Mouse (Mus musculus) myocyte (in vitro differentiated cells): ENCODE data around the gene Tet3. TPM values are rescaled to one million over a fixed set of nuclear protein-coding genes. Genes with fewer than 3 reads are reported as not detected.
A peak's percentile ranks its signal among the peaks of the same experiment; 100 is the strongest.

Experiments
- H3K27me3 ChIP-seq: one replicate; pipeline ENCODE4 v1.6.1; 2011; ENCODE audit not compliant: control insufficient read depth, insufficient read depth, insufficient read length
- H3K36me3 ChIP-seq: one replicate; pipeline ENCODE4 v1.6.1; 2011; ENCODE audit not compliant: control insufficient read depth, insufficient read depth
- H3K4me2 ChIP-seq: one replicate; pipeline ENCODE4 v1.6.1; 2011; ENCODE audit warnings: low read depth, control low read depth
- H3K4me3 ChIP-seq: one replicate; pipeline ENCODE4 v1.5.1; 2011; ENCODE audit warnings: mild to moderate bottlenecking, control low read depth, moderate library complexity
- H3K79me2 ChIP-seq: one replicate; pipeline ENCODE4 v1.6.1; 2011; ENCODE audit not compliant: control insufficient read depth, insufficient read depth
- H3ac ChIP-seq: one replicate; pipeline ENCODE4 v1.6.1; 2011; ENCODE audit not compliant: control insufficient read depth, insufficient read length
- CEBPB ChIP-seq: IDR thresholded peaks from 2 replicates; pipeline ENCODE4 v1.6.1; 2011; ENCODE audit warnings: mild to moderate bottlenecking, moderate library complexity; ENCODE audit not compliant: poor library complexity, insufficient read depth, severe bottlenecking
- E2F4 ChIP-seq: IDR thresholded peaks from one replicate; pipeline ENCODE4 v1.6.1; 2011; ENCODE audit warnings: mild to moderate bottlenecking, control low read depth, moderate library complexity; ENCODE audit not compliant: insufficient read depth
- MAX ChIP-seq: IDR thresholded peaks from one replicate; pipeline ENCODE4 v1.6.1; 2011; ENCODE audit warnings: low read depth, mild to moderate bottlenecking, control low read depth
- MYOD1 ChIP-seq, 3 experiments: IDR thresholded peaks; one replicate each; pipeline ENCODE4 v1.6.1; 2011; ENCODE audit warnings: control low read depth in 2 of 3, low read depth in 2 of 3, mild to moderate bottlenecking in 2 of 3, moderate library complexity in 1 of 3; ENCODE audit not compliant: insufficient read length in 2 of 3, control insufficient read depth in 1 of 3
- MYOG ChIP-seq, 3 experiments: IDR thresholded peaks; one replicate each; pipeline ENCODE4 v1.6.1; 2011; ENCODE audit warnings: control low read depth in 2 of 3, low read depth in 2 of 3, mild to moderate bottlenecking in 2 of 3; ENCODE audit not compliant: insufficient read length in 2 of 3, control insufficient read depth in 1 of 3, insufficient read depth in 1 of 3
- POLR2A ChIP-seq: IDR thresholded peaks from one replicate; pipeline ENCODE4 v1.6.1; 2011; ENCODE audit warnings: low read depth, mild to moderate bottlenecking, control low read depth, moderate library complexity; ENCODE audit not compliant: insufficient read length
- POLR2AphosphoS2 ChIP-seq: IDR thresholded peaks from one replicate; pipeline ENCODE4 v1.6.1; 2011; ENCODE audit warnings: low read depth, control low read depth; ENCODE audit not compliant: insufficient read length
- REST ChIP-seq: IDR thresholded peaks from one replicate; pipeline ENCODE4 v1.6.1; 2011; ENCODE audit warnings: mild to moderate bottlenecking, control low read depth, moderate library complexity; ENCODE audit not compliant: insufficient read depth, insufficient read length
- SRF ChIP-seq: IDR thresholded peaks from one replicate; pipeline ENCODE4 v1.6.1; 2011; ENCODE audit warnings: low read depth; ENCODE audit not compliant: control insufficient read depth, insufficient read length
- TCF12 ChIP-seq: IDR thresholded peaks from one replicate; pipeline ENCODE4 v1.6.1; 2011; ENCODE audit warnings: mild to moderate bottlenecking, control low read depth; ENCODE audit not compliant: poor library complexity, insufficient read depth, severe bottlenecking
- TCF3 ChIP-seq: IDR thresholded peaks from one replicate; pipeline ENCODE4 v1.6.1; 2011; ENCODE audit warnings: low read depth, control low read depth; ENCODE audit not compliant: insufficient read length
- USF1 ChIP-seq: IDR thresholded peaks from one replicate; pipeline ENCODE4 v1.6.1; 2011; ENCODE audit warnings: low read depth, mild to moderate bottlenecking, control low read depth, moderate library complexity
- polyA plus RNA-seq: library from polyadenylated mRNA; unstranded; fragments of >200 nt; fragmentation: generic; extraction: Trizol; gene quantifications from one replicate; pipeline ENCODE4 v1.2.1, GENCODE M21; 2012; ENCODE audit warnings: missing spikeins

Gene Tet3
- polyA plus RNA-seq, 1 experiment = 11.4 TPM

DNA sequence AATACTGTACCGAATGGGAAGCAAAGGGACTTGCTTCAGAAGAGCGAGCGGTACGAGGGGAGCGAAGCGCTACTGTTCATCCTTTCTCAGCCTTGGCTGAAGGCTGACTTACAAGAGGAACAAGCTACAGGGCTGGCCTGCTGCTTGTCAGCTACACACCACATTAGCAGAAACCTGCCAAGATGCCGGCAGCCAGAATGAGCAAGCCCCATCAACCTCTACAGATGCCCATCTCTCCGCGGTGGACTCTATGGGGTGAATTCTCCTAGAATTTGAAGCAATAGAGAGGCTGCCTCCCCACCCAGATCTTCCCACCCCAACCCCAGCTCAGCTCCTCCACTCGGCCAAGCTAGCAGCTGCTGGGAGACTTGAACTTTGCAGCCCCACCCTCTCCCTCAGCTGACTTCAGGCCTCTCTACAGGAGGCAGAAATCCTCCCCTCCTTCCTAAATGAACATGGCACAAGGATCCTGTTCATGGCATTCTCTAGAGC is 46.5 kb downstream of the Tet3 start:
- H3K4me2 ChIP-seq = peak overlapping the region; percentile 64
- no peak overlapping the region for H3K4me3 ChIP-seq
- no peaks in the 10 kb centered on the region for H3K36me3 ChIP-seq
- peaks cover 87% of the 10 kb centered on the region for H3K79me2 ChIP-seq
- no peaks in the 10 kb centered on the region for H3K27me3 ChIP-seq
- TF ChIP-seq MAX (no peak), MYOD1 (IDR thresholded peaks at IDR 0.05; ENCODE audit: control insufficient read depth in 1 of 3, insufficient read length in 2 of 3, low read depth in 2 of 3) (peak in 1 of 3 experiments; percentile 71), MYOG (IDR thresholded peaks at IDR 0.05; ENCODE audit: control insufficient read depth in 1 of 3, insufficient read depth in 1 of 3, insufficient read length in 2 of 3, low read depth in 2 of 3) (peak in 2 of 3 experiments; percentile 32 to 63)
- H3ac ChIP-seq = no peak overlapping the region

DNA sequence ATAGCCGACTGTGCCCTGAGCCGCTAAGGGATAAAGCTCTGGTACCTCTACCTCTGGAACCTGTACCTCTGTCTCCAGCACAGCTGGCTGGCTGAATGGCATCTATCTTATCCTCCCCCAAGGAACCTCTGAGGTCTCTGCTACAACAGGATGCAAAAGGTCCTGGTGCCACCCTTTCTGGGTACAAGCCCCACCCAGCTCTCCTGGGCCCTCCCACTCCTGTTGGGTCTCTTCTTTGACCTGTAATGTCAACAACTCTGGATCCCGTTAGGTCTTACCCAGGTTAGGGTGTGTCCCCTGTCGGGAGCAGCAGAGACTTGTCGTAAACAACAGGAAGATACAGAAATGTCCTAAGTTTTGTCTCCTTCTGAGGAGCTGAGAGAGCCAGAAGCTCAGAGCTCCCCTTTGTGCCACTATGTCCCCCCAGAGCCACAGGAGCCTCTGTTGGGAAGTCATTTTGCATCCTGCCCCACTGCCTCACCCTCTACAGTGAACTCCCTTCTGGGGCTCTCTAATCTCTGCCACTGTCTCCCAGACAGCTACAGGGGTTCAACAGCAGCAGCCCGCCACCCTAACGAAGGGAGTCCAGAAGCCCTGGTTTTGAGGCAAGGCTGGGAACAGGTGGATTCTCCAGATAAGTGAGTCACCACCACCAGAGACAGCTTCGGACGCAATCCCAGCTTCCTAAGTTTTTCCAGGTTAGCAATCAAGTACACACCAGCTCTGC is 47.1 kb downstream of the Tet3 start:
- H3K4me2 ChIP-seq = peak overlapping the region; percentile 64
- H3K4me3 ChIP-seq = no peak overlapping the region
- no peak overlapping the region for H3ac ChIP-seq
- no peaks in the 10 kb centered on the region for H3K36me3 ChIP-seq
- H3K79me2 ChIP-seq = peaks cover 87% of the 10 kb centered on the region
- no peak for TF ChIP-seq SRF
- peak in 2 of 3 experiments; percentile 42 to 60 for TF ChIP-seq MYOD1 (IDR thresholded peaks at IDR 0.05; ENCODE audit: control insufficient read depth in 1 of 3, insufficient read length in 2 of 3, low read depth in 2 of 3)
- no peak for TF ChIP-seq TCF12
- TF ChIP-seq TCF3 = no peak
- peak in 1 of 3 experiments; percentile 63 for TF ChIP-seq MYOG (IDR thresholded peaks at IDR 0.05; ENCODE audit: control insufficient read depth in 1 of 3, insufficient read depth in 1 of 3, insufficient read length in 2 of 3, low read depth in 2 of 3)
- no peak for TF ChIP-seq E2F4
- TF ChIP-seq MAX = no peak
- H3K27me3 ChIP-seq = no peaks in the 10 kb centered on the region

DNA sequence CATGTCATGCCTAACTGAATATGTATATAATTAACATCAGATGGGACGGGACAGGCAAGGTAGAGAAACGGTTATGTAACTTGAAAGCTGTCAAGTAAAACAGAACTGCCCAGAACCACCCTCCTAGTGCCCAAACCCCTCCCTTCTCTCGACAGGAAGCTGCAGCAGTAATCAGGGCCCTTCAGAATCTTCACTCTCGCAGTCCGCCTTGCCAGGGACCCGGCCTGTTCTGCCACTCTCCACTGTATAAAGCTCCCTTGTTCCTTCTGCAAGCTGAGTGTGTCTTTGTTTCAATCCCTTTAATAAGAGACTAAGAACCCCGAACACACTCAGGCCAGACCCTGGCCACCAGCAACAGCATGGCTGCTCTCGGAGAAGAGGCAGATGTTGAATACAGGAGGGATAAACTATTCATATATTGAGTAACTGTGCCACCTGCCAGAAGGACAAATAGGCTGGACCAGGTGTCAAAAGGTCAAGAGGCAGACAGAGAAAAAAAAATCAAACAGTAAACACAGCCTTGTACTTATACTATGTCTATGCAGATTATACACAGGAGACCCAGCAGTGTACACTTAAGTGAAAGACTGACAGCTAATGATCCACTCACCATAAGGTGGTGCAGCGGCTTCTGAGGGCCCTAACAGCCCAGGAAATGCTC is 48.7 kb downstream of the Tet3 start:
- Histone ChIP-seq H3K27me3 (no peaks in the 10 kb centered on the region), H3K4me3 (no peak overlapping the region), H3K4me2 (no peak overlapping the region), H3K79me2 (peaks cover 76% of the 10 kb centered on the region), H3ac (no peak overlapping the region), H3K36me3 (no peaks in the 10 kb centered on the region)
- no peak for TF ChIP-seq MYOD1 (IDR thresholded peaks at IDR 0.05; ENCODE audit: control insufficient read depth in 1 of 3, insufficient read length in 2 of 3, low read depth in 2 of 3)
- no peak for TF ChIP-seq TCF12
- TF ChIP-seq TCF3 = no peak
- no peak for TF ChIP-seq E2F4
- TF ChIP-seq CEBPB = no peak
- no peak for TF ChIP-seq MYOG (IDR thresholded peaks at IDR 0.05; ENCODE audit: control insufficient read depth in 1 of 3, insufficient read depth in 1 of 3, insufficient read length in 2 of 3, low read depth in 2 of 3)
- no peak for TF ChIP-seq POLR2A
- TF ChIP-seq USF1 = no peak
- no peak for TF ChIP-seq POLR2AphosphoS2
- TF ChIP-seq REST = no peak
- TF ChIP-seq MAX = no peak
- no peak for TF ChIP-seq SRF

DNA sequence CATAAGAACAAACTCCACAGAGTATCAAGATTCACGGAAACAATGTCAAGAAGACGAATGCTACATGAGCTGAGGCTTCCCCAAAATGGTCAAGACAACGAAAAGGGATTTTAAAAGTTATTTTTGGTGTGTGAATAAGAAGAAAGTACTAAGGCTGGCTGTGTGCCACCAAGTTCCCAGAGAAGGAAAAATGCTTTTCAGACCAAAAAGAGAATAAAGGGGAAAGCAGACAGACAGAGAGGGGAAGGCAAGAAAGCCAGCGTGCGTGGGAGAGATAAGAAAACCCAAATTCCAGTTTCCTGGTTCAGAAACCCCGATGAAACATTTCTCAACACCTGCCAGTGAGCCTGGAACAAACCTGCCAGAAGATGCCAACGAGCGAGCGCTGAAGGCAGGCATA is 50.4 kb downstream of the Tet3 start:
- Histone ChIP-seq H3K4me3 (no peak overlapping the region), H3ac (no peak overlapping the region), H3K79me2 (peaks cover 71% of the 10 kb centered on the region), H3K27me3 (no peaks in the 10 kb centered on the region), H3K4me2 (no peak overlapping the region), H3K36me3 (no peaks in the 10 kb centered on the region)
- TF ChIP-seq POLR2AphosphoS2 (no peak), SRF (no peak)

DNA sequence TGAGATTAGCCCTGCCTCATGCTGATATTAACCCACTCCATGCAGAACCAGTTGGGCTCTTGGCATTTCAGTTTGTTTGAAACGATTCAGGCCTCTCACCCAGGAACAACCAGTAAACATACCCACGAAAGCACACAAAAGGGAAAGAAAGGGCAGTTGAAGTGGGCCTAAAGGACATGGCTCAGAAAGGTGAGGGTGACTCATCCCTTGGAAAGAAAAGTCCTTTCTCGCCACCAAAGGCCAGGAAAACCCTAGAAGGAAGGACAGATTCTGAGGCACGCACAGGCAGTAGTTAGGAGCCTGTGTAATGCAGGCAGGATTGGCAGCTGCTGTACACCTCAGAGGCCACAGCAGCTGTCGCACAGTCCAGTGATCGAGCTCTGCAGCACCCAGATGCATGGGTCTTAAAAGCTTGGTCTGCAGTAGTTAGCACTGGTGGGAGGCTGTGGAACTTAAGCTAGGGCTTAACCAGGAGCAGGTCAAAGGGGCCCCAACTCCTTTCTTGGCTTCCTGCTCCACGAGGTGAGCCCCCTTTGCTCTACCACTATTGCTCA is 53.3 kb downstream of the Tet3 start:
- H3K36me3 ChIP-seq = peaks cover 15% of the 10 kb centered on the region
- TF ChIP-seq TCF3 (peak; percentile 52), TCF12 (peak; percentile 26), MYOD1 (IDR thresholded peaks at IDR 0.05; ENCODE audit: control insufficient read depth in 1 of 3, insufficient read length in 2 of 3, low read depth in 2 of 3) (peak; percentile 79 to 99 (median 93)), REST (no peak), MYOG (IDR thresholded peaks at IDR 0.05; ENCODE audit: control insufficient read depth in 1 of 3, insufficient read depth in 1 of 3, insufficient read length in 2 of 3, low read depth in 2 of 3) (peak; percentile 92 to 97 (median 94)), MAX (no peak), CEBPB (no peak), USF1 (no peak), POLR2A (no peak), SRF (no peak), E2F4 (no peak), POLR2AphosphoS2 (no peak)

More for the DNA sequence above, 53.3 kb downstream of the Tet3 start:
- Histone ChIP-seq H3K27me3 (no peaks in the 10 kb centered on the region), H3K4me2 (no peak overlapping the region), H3K4me3 (no peak overlapping the region), H3K79me2 (peaks cover 57% of the 10 kb centered on the region), H3ac (no peak overlapping the region)
